Mouse (Mus musculus): ENCODE results near the gene Banf1. TPM values are rescaled to one million over a fixed set of nuclear protein-coding genes. Genes with fewer than 3 reads are reported as not detected.
A peak's percentile ranks its signal among the peaks of the same experiment; 100 is the strongest.
"Not testable (repeated sequence)": the region's sequence is repeated elsewhere in the genome, so short reads cannot be mapped to it uniquely, and the experiment has no call there.

Banf1 gene
- total RNA-seq, 2 experiments from 2014 or later, result 110 to 114 TPM

DNA sequence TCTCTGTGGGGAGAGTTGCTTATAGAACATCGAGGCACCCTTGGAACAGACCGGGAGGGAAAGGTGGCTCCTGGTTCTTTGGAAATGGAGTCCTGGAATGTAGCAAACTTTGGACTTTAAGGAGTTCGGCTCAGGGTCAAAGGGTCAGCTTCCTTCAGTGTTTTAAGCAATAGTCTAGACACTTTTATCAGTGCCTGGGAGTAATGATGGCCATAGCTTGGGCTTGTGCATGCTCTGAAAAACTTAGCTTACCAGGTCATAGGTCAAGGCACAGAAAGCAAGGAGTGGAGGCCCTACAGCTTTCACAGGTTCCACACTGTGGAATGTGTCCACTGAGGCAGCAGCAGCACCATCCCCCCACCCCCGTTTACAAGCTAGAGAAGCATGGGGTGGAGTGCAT, 7.8 kb upstream of the Banf1 start:
- DNase-seq (ENCODE audit: low spot score in 2 of 2), result no peak

DNA sequence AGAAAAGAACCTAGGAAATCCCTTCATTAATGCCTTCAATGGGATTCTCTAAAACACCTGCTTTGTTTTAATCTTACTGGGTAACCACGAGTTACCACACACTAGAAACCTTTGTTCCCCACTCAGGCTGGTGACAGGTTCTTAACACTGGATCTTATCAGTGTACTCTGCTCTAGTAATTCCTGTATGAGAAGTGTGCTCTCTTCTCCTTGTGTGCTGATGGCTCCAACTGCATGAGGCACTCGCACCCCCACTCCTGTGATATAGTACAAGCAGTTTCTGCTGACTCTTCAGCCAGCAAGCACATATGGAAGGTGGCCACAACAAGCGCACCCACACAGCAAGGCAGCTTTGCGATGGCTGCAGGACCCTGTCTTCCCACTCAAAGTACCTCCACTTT, 7.2 kb upstream of the Banf1 start:
- no peak for DNase-seq (ENCODE audit: low spot score in 2 of 2)

DNA sequence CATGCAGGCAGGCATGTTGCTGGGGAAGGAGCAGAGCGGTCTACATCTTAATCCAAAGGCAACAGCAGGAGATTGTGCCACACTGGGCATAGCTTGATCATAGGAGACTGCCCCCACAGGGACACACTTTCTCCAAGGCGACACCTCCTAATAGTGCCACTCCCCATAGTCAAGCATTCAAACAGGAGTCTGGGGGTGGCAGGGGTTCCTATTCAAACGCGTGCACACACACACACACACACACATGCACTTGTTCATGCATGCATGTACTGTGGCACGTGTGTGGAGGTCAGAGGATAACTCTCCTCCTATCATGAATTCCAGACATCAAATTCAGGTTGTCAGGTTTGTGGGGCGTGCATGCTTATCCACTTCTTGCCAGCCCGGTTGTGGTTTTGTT, 5.8 kb upstream of the Banf1 start:
- no peak for DNase-seq (ENCODE audit: low spot score in 2 of 2)

DNA sequence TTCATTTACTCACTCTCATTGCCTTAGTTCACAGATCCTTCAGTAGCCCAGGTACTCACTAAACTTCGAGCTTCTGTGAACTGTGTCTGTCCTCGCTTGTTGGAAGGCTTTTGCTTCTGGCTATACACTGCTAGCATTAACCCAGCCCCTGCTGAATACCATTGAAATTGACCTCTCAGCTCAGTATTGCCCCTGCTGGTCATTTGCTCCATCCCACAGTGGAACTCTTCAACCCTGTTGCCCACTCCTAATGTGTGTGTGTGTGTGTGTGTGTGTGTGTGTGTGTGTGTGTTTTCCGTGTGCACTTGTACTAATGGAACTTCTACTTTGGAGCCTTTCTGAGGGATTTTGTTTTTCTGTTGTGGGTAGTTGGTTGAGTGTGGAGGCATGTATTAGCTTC, 4.0 kb upstream of the Banf1 start:
- DNase-seq (ENCODE audit: low spot score in 2 of 2), result no peak

DNA sequence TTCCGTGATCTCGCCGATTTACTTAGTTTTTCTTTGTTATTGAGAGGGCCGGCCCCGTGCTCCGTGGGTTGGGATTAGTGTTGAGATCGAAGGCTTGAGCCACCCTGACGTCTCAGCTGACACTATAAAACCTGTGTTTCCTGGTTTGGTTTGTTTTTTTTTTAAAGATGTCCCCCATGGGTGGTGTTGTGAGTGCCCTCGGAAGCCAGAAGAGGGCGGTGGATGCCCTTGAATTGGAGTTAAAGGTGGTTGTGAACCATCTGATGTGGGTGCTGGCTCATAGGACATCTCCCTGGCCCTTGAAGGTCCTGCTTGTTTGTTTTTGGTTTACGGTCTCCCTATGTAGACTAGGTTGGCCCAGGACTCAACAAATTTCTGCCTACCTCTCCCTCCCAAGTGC, 487 bp upstream of the Banf1 start:
- no peak for DNase-seq (ENCODE audit: low spot score in 2 of 2)

DNA sequence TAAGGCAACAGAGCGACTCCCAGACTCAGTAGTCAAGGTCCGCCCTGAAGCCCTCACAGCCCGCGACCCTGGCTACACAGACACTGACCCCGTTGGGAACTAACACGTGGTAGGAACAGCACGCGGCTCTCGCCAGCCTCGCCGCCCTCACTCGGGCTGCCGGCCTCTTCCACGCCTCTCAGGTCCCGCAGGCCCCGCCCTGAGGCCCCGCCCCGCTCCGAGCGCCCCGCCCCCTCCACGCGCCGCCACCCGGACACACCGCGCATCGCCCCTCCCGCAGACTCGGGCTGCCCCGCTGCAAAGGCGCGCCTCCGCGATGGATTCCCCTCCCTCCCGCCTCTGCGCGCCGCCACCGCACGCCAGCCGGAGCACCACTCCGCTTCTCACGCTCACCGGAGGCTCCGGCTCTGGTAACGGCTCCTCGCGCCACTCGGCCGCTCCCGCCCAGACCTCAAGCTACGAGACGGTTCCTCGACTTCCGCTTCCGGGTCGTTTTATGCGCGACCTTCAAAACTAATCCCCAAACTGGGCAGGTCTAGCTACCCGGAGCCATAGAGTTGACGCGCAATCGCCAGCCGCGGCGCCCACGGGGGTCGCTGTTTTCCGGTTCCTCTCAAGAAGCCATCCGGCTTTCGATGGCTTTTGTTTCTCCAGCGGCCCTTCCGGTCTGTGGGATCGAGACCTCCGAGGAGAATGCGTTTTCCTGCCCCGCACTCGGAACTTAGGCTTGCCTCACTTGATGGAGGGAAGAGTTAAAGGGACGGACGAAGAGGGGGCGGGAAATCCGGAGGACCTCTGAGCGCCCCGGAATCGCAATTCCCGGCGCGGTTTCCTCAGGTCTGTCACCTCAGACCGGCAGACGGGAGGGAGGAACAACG, 554 bp downstream of the Banf1 start, which contains the start of gene Eif1ad:
Gene Eif1ad (plus strand): TSS at position 567 of the 878 bp plus-strand sequence.
- peak; percentile 94 to 95 for DNase-seq (ENCODE audit: low spot score in 2 of 2)

DNA sequence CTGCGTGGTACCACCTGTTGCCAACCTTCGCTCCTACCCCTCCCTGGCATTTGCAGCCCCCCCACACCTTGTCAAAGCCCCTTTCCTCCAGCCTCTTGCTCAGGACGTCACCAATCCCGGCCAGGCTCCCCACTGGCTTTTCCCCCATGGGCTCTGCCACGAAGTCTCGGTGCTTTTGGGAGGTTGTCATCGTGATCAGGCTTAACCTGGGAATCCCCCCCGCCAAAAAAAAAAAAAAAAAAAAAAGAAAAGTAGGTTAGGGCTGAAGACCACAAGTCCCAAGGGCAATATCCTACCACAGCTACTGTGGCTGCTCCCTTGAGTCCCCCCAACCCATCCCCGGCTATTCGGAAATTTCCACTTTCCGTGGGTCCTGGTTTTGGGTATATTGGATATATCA, 1.2 kb downstream of the Banf1 start:
- no peak for DNase-seq (ENCODE audit: low spot score in 2 of 2)

DNA sequence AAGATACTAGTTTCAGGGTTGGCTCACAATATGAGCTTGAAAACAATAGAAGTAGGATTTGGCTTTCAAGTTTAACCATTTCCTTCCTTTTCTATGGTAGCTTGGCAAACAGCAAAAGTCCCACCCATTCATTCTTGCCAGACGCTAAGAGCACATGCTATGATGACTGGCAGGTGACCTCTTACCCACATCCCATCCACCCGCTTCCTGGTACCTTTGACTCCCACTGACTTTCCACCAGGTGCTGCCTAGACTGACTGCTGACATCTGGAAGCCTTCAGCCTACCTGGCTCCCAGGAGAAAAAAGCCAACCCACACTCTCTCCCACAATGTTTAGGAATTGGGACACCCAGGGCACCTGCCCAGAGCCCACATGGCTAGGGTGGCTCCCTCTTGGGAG, 2.8 kb downstream of the Banf1 start:
- DNase-seq (ENCODE audit: low spot score in 2 of 2), result no peak

DNA sequence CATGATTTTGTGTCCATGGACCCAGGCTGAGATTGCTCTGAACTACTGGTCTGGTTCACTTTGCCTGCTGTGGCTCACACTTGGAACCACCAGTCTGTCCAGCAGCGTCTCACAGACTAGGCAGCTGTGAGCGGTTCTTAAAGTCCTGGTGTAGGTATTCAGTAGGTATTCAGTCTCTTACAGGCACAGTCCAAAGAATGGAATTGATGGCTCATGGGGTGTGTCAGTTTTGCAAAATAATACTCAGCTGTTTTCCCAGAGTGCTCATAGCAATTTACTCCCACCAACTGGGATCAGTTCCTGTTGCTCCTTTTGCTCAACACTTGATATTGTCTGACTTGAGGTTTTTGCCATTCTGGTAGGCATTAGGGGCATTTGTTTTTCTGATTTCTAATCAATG, 4.8 kb downstream of the Banf1 start:
- DNase-seq (ENCODE audit: low spot score in 2 of 2), result no peak

DNA sequence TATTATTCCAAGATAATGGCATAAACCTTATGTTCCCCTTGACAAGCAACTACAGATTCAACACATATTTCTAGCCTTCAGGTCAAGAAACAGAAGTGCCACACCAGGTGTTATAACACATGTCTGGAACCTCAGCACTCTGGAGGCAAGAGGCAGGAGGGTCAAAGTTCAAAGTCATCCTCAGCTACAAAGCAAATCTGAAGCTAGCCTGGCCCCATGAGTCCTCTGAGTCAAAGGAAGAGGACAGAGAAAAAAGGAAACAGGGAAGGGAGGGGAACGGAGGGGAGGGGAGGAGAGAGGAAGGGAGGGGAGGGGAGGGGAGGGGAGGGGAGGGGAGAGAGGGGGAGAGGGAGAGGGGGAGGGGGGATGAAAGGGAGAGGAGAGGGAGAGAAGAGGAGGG, 10.9 kb downstream of the Banf1 start:
- DNase-seq (ENCODE audit: low spot score in 2 of 2), result no peak

DNA sequence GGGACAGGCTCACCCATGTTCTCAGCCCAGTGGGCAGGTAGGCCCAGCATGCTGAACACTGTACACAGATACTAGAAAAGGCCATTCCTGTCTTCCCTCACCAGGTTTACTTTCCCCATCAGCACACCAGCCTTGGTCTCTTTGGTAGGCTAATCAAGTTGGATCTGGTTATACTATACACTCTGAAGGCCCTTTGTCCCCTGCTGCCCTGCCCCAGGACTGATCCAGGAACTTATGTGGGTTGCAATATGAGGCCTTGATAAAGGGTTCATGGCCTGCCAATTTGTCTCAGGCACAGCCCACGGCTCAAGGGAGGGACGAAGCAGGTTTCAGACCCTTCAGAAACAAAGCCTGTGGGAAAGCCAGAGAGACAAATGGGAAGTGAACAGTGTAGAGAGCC, 13.4 kb downstream of the Banf1 start:
- DNase-seq (ENCODE audit: low spot score in 2 of 2), result no peak

DNA sequence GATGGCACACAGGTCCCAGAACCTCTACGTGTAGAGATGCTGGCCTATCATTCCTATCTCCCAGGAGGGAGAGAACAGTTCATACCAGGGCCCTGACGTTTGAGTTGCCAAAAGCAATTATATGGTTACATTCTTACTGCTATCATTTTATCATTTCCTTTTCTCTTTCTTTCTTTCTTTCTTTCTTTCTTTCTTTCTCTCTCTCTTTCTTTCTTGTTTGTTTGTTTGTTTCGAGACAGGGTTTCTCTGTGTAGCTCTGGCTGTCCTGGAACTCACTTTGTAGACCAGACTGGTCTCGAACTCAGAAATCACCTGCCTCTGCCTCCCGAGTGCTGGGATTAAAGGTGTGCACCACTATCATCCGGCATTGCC, 17.5 kb downstream of the Banf1 start, which contains the start of gene Cst6:
Gene Cst6 (minus strand): TSS at position 73 of the 372 bp plus-strand sequence.
- DNase-seq (ENCODE audit: low spot score in 2 of 2), result not testable (repeated sequence)

DNA sequence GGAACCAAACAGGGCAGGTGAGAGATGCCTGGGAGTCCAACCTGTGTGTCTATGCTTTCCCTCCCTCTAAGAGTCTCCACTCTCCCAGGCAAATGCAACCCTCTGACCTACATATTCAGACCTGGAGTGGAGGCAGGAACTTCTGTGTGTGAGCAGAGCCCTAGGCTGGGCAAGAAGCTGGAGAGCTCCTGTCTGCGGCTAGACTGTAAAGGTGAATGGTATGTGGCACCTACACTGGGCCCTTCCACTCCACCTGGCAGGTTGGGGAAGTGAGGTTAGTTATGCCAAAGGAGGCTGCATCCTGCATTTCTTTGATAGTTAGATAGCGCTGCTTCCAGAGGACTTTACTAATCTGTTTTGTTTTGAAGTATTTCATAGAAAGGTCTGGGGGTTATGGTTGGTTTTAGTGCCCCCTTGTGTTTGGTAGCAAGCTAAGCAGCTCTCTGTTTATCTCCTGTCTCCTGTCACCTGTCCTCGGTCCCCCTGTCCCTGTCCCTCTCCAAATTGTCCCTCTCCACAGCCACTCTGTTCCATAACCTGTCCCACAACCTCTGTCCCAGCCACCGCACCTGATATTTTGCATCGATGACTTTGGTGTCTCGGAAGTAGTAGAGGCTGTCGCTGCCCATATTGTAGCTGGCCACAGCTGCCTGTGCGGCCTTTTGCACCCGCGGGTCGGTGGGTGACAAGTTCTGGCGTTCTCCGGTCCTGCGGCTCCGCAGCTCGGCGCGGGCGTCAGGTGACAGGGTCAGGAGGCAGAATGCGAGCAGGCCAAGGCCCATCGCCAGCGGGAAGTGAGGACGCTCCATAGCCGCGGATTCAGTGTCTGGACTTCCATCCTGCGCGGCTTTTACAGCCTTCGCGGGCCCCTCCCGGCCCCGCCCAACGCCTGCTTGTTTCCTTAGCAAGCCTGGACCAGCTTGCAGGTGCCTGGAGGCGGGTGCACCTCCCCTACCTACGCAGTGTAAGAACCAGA, 18.2 kb downstream of the Banf1 start:
- peak; percentile 17 to 30 for DNase-seq (ENCODE audit: low spot score in 2 of 2)

DNA sequence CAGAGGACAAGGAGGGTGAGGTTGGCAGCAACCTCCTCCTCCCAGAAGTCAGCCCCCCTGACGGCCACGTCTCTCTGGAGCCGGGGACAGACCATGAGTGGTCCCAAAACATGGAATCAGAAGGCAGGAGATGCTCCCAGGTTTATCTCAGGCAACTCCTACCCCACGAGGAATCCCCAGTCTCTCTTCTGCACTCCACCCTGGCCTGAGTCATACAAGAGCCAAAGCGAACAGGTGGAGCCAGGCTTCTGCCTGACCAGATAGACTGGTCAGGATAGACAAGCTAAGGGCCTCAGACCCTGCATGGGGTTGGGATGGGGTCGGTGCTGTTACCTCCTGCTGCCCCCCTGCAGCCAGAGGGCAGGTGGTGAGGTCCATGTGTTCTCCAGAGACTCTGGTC, 18.9 kb downstream of the Banf1 start:
- no peak for DNase-seq (ENCODE audit: low spot score in 2 of 2)

DNA sequence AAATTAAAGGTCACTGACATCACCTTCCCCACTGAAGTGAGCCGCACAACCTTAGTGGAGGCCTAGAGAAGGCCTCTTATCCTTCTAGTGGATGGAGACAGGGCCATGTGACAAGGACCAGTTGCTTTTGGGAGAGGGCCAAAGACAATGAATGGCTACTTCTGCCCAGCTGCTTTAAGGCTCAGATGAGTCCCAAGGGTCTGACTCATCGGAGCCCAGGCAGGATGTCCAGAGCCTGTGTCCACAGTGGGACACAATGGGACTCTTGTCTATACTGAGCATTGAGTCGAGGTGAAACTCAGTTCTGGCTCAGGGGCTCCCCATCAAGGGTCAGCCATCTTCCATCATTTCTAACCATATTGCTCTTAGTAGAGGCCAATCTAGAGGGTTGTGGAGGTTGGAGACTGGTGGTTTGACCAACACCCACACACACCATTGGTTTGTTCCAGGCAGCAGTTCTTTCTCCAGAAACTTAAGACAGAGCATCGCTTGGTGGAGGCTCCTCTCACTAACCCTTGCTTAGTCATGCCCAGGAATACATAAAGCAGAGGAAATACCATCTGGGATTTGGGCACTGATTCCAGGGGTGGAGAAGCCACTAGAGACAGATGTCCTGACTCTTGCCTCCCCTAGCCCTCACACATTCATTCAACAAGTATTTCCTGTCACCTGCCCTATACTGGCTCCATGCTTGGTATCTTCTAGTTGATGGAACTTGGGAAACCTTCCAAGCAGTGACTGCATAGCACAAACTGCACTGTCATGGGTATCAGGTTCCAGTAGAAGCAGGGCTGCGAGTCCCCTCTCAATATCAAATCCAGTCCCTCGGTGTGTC, 21.5 kb downstream of the Banf1 start:
- DNase-seq (ENCODE audit: low spot score in 2 of 2), result no peak

DNA sequence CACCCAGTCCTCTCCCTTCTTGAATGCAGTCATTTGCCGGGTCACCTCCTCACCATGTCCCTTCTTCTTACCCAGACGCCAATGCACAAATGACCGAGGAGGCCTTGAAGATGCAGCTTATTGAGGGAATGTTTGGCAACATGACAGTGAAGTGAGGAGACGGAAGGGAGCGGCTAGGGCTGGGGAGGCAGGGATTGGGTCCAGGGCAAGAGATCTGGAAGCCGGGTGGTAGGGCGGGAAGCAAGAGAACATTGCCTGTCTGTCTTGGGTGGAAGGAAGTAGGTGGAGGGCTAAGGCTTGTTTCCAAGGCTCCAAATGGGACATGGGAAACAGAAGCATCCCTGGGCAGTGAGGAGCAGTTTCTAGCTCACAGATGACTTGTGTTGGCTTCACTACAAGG, 25.6 kb downstream of the Banf1 start:
- no peak for DNase-seq (ENCODE audit: low spot score in 2 of 2)

DNA sequence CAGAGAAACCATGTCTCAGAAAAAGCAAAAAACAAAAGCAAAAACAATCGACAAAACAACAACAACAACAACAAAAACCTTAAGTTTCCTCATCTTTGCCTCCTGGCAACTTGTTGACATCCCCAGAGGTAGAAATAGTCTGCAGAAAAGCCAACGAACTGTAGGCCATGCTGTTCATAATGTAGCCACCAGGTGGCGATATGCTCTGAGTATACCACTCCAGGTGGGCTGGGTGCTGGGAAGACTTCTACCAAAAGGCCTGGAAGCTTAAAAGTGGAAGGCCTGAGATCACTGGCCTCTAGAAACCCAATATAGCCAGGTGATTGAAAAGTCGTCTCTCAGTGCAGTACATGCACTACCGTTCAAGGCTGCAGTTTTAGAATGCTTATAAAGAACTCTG, 29.0 kb downstream of the Banf1 start:
- DNase-seq (ENCODE audit: low spot score in 2 of 2), result peak; percentile 77

DNA sequence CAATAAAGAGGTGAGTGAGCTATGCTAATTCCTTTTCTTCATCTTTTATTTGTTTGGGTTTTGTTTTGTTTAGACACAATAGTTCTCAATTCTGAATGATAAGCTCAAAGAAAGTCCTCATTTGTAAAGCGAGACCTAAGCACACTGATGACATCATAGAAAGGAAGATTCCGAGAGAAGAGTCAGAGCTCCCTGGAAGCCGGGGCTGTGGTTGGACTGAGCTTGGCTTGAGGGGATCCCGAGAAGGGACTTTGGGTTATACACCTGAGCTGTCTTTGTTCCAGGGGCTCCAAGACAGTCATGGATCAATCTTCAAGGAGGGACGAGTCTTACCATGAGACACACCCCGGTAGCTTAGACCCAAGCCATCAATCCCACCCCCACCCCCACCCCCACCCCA, 31.5 kb downstream of the Banf1 start, which contains the start of gene Catsper1:
Gene Catsper1 (plus strand): TSS at position 301 of the 400 bp plus-strand sequence.
- no peak for DNase-seq (ENCODE audit: low spot score in 2 of 2)

DNA sequence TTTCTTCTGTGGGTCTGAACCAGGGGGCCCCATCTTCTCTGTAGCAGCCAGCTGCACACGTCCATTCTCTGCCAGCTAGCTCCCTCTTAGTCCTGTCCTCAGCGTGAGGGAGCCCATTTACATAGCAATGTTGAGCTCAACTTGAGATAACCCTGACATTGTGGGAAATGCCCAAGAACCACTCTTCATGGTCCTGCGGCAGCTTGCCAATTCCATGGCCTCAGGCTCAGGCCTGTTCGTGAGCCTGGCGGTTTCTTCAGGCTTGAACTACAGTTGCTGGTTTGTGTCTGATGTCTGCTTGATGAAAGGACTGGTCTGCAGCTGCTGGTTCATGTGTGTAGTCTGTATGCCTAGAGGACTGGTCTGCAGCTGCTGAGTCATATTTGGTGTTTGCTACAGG, 32.2 kb downstream of the Banf1 start:
- no peak for DNase-seq (ENCODE audit: low spot score in 2 of 2)

DNA sequence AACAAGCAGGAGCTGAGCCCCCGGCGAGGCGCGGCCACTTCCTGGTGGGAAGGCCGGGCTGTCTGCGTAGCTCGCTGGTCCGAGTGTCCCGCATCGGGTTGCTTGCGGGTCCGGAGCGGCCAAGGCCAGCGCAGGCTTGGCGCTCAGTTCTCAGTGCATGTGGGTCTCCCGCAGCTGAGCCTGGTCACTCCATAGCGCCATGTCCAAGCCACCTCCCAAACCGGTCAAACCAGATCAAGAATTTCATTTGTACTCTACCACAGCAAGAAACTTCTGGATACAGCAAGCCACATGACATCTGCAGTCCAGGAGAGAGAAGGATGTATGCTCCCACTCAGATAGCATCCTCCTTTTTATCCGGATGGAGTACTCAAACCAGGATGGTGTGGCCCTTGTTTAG, 39.0 kb downstream of the Banf1 start:
- no peak for DNase-seq (ENCODE audit: low spot score in 2 of 2)

DNA sequence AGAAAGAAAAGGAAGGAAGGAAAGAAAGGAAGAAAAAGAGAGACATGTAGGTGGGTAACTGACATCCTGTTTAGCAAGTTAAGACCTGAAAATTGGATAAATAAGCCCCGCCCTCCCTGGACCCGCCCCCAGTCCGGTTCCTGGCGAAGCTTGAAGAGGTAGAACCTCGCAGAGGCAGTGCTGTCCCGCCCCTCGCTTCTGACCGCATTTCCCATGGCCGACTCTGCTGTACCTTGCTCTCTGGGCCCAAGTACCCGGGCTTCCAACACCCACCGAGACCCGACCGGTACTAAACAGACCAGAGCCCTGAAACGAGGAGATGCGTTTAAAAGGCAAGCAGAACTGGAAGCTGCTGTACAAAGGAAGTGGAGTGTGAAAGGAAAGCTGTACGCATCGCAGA, 43.2 kb downstream of the Banf1 start:
- DNase-seq (ENCODE audit: low spot score in 2 of 2), result no peak

All from layer of hippocampus, postnatal 10 days (tissue).